Mouse (Mus musculus) erythroblast, embryonic 14.5 days (primary cell): ENCODE data around the gene Frmd4a.

Experiments used
- GATA1 ChIP-seq: IDR thresholded peaks from 2 replicates; pipeline ENCODE4 v1.6.1; 2012; ENCODE audit warnings: low read length, inconsistent platforms, mixed read lengths
- TAL1 ChIP-seq: IDR thresholded peaks from 3 replicates; pipeline ENCODE4 v1.6.1; 2012; ENCODE audit warnings: low read length, inconsistent platforms, mixed read lengths

GRCm38 (mm10) chr2:4386468-4386867 lies 369.0 kb downstream of the Frmd4a start:
- TF ChIP-seq GATA1, result no peak
- TF ChIP-seq TAL1, result no peak
